Mouse (Mus musculus) lung, adult 2 months (tissue): ENCODE measurements at regions not wholly inside any gene's neighbourhood (a gene's known extent, or its start where the extent isn't known, plus 50 kb on each side); places are given as distances from the start of the nearest gene placed in this dataset.

Experiments
- CTCF ChIP-seq: fragments of 200-500 bp; IDR thresholded peaks from 2 replicates; pipeline ENCODE4 v1.5.1; 2011; ENCODE audit warnings: mild to moderate bottlenecking, low read length, control low read depth; ENCODE audit not compliant: insufficient read depth
- POLR2A ChIP-seq: fragments of 200-500 bp; IDR thresholded peaks from 2 replicates; pipeline ENCODE4 v1.6.1; 2011; ENCODE audit warnings: low read depth, mild to moderate bottlenecking, control low read depth, low read length, borderline replicate concordance; ENCODE audit errors: extremely low read depth

DNA sequence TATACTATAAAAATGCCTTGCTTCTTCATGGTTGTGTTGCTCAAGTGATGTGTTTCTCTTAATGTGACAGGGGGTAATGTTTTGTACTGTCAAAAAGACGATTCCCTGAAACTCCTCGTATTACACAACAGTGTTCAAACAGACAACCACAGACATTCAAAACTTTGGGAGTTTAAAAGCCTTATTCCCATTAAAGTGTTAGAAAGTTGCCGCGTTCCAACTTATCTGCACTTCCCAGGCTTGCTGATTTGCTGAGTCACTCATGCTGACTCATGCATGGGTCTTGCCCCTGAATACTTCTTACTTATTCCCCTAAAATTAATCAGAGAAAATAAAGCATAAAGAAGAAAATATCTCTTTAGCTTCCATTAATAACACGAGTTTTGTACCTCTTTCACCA, 239.8 kb upstream of the Dab2 start:
- TF ChIP-seq CTCF (no peak), POLR2A (no peak)
